Mouse (Mus musculus) small intestine, adult 2 months (tissue): ENCODE measurements around the gene Zfp800. TPM values are rescaled to one million over a fixed set of nuclear protein-coding genes. Genes with fewer than 3 reads are reported as not detected.
A peak's percentile ranks its signal among the peaks of the same experiment; 100 is the strongest.

Experiments used
- H3K27ac ChIP-seq: fragments of 200-500 bp; 2 replicates; pipeline ENCODE4 v1.5.1; 2012; ENCODE audit warnings: low read depth, low read length, control low read depth, inconsistent platforms; ENCODE audit not compliant: insufficient read depth
- H3K27me3 ChIP-seq: fragments of 200-500 bp; 2 replicates; pipeline ENCODE4 v1.6.1; 2012; ENCODE audit warnings: mild to moderate bottlenecking, moderate library complexity, low read length, inconsistent platforms; ENCODE audit not compliant: control insufficient read depth, insufficient read depth
- H3K36me3 ChIP-seq: fragments of 200-500 bp; 2 replicates; pipeline ENCODE4 v1.6.1; 2012; ENCODE audit warnings: mild to moderate bottlenecking, low read length, control low read depth, inconsistent platforms; ENCODE audit not compliant: control insufficient read depth, insufficient read depth
- H3K4me1 ChIP-seq: fragments of 200-500 bp; 2 replicates; pipeline ENCODE4 v1.6.1; 2012; ENCODE audit warnings: low read length, inconsistent platforms, mixed read lengths; ENCODE audit not compliant: control insufficient read depth, insufficient read depth, insufficient read length
- H3K4me3 ChIP-seq: fragments of 200-500 bp; 2 replicates; pipeline ENCODE4 v1.5.1; 2012; ENCODE audit warnings: low read depth, mild to moderate bottlenecking, control low read depth, inconsistent platforms, low read length, moderate library complexity
- CTCF ChIP-seq: fragments of 200-500 bp; IDR thresholded peaks from 2 replicates; pipeline ENCODE4 v1.5.1; 2012; ENCODE audit warnings: low read depth, mild to moderate bottlenecking, control low read depth, inconsistent platforms, low read length, moderate library complexity, mixed read lengths; ENCODE audit not compliant: insufficient replicate concordance, insufficient read length; ENCODE audit errors: extremely low read depth
- POLR2A ChIP-seq: fragments of 200-500 bp; IDR thresholded peaks from 2 replicates; pipeline ENCODE4 v1.6.1; 2012; ENCODE audit warnings: low read depth, mild to moderate bottlenecking, control low read depth, inconsistent platforms, low read length, moderate library complexity
- WGBS: fragments of 180-500 bp; shearing (Covaris S2); methylation state at CpG from one replicate; pipeline ENCODE4 v1.1.7; 2018; 5-methylcytosine and 5-hydroxymethylcytosine counted together
- polyA plus RNA-seq: library from polyadenylated mRNA; depleted of rRNA; stranded (reverse); fragments of >200 nt; gene quantifications from 2 replicates; pipeline ENCODE4 v1.2.3, GENCODE M21; 2012; rRNA removed

Zfp800 gene
- 2.1 and 3.1 TPM in 2 replicates for polyA plus RNA-seq

GRCm38 (mm10) chr6:28397681-28398203 lies at the start of gene Zfp800:
Zfp800 (minus strand) TSS chr6:28398005.
- 2% methylated on average over 33 of the region's 33 CpGs for WGBS
- Histone ChIP-seq H3K27ac (no peak within 1 kb of the TSS), H3K4me1 (no peaks in the 10 kb centered on the region), H3K27me3 (peaks cover 27% of the 10 kb centered on the region), H3K4me3 (peak within 1 kb of the TSS; percentile 51), H3K36me3 (no peaks in the 10 kb centered on the region)
- no peak for TF ChIP-seq CTCF
- no peak for TF ChIP-seq POLR2A

- Histone ChIP-seq H3K36me3 (peaks cover 4% of the 10 kb centered on the region; the same call in 1 of the 2 replicates), H3K27ac (0 out of 2 replicates have a peak overlapping the region, but pooled peaks have one; percentile 1), H3K27me3 (no peaks in the 10 kb centered on the region), H3K4me3 (no peak overlapping the region; the same call in 1 of the 2 replicates), H3K4me1 (no peaks in the 10 kb centered on the region)
- TF ChIP-seq CTCF (no peak), POLR2A (no peak)
- 31% methylated on average over 6 of the region's 6 CpGs for WGBS
These were observed 33.7 kb upstream of the Zfp800 start for GRCm38 (mm10) chr6:28431538-28431855.

GRCm38 (mm10) chr6:28430795-28431537 lies 33.2 kb upstream of the Zfp800 start:
- H3K4me3 ChIP-seq = no peak overlapping the region; the same call in 1 of the 2 replicates
- WGBS = 42% methylated on average over 10 of the region's 10 CpGs
- TF ChIP-seq CTCF = no peak
- no peak for TF ChIP-seq POLR2A
- 0 out of 2 replicates have a peak overlapping the region, but pooled peaks have one; percentile 1 for H3K27ac ChIP-seq
- no peaks in the 10 kb centered on the region for H3K27me3 ChIP-seq
- H3K4me1 ChIP-seq = no peaks in the 10 kb centered on the region
- H3K36me3 ChIP-seq = peaks cover 8% of the 10 kb centered on the region

GRCm38 (mm10) chr6:28429870-28430269 lies 32.1 kb upstream of the Zfp800 start:
- TF ChIP-seq CTCF (no peak), POLR2A (no peak)
- WGBS = 91% methylated on average over 11 of the region's 11 CpGs
- Histone ChIP-seq H3K4me1 (no peaks in the 10 kb centered on the region; the same call in 1 of the 2 replicates), H3K27me3 (no peaks in the 10 kb centered on the region), H3K4me3 (no peak overlapping the region), H3K36me3 (peaks cover 12% of the 10 kb centered on the region), H3K27ac (no peak overlapping the region)

GRCm38 (mm10) chr6:28428290-28428689 lies 30.5 kb upstream of the Zfp800 start, which contains the start of gene Gcc1:
Gcc1 (minus strand) TSS chr6:28428390.
- H3K27me3 ChIP-seq = no peaks in the 10 kb centered on the region
- TF ChIP-seq POLR2A (no peak), CTCF (no peak)
- H3K27ac ChIP-seq = no peak within 1 kb of the TSS
- H3K36me3 ChIP-seq = peaks cover 12% of the 10 kb centered on the region
- WGBS = 91% methylated on average over 3 of the region's 3 CpGs
- no peak within 1 kb of the TSS for H3K4me3 ChIP-seq
- H3K4me1 ChIP-seq = no peaks in the 10 kb centered on the region; the same call in 1 of the 2 replicates

- peaks cover 12% of the 10 kb centered on the region for H3K36me3 ChIP-seq
- H3K27ac ChIP-seq = no peak within 1 kb of the TSS
- no peak for TF ChIP-seq POLR2A
- TF ChIP-seq CTCF = no peak
- 73% methylated on average over 3 of the region's 3 CpGs for WGBS
- H3K4me1 ChIP-seq = peaks cover 1% of the 10 kb centered on the region
- no peak within 1 kb of the TSS for H3K4me3 ChIP-seq
- H3K27me3 ChIP-seq = no peaks in the 10 kb centered on the region
These were observed 29.5 kb upstream of the Zfp800 start, which contains the start of gene Fscn3 for GRCm38 (mm10) chr6:28427096-28427839. Fscn3 (plus strand) TSS chr6:28427789.
